Mouse (Mus musculus) brain, adult 10 weeks (tissue): ENCODE data around the gene Olfr786. TPM values are rescaled to one million over a fixed set of nuclear protein-coding genes. Genes with fewer than 3 reads are reported as not detected.

Experiments
- polyA plus RNA-seq: library from polyadenylated mRNA; stranded (reverse); fragments of 350-450 nt; fragmentation: Illumina TruSeq; extraction: RNeasy Lipid Tissue Mini Kit (QIAGEN cat#74804); gene quantifications from one replicate; pipeline ENCODE4 v1.2.3, GENCODE M21; 2015; ENCODE audit warnings: low read depth, low replicate concordance

Olfr786 gene
- not detected for polyA plus RNA-seq

DNA sequence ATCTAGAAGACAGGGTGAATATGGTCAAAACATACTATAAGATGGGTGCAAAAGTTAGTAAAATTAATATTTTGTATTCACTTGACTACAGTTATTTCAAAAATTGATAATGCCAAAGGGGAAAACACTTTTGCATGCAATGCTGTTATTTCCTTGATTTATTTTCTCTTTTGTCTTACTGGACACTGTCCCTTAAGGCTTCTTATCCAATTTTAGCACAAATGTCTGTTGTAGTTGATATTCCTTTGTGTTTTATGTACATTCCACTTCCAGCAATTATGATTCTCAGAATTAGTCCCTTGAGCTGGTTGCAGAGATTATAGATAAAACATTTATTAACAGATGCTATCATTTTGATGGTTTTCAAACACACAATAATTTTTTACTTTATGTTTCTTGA lies at the start of gene Olfr786:
TSS of gene Olfr786 (plus strand) at position 301 of the 400 bp plus-strand sequence.

DNA sequence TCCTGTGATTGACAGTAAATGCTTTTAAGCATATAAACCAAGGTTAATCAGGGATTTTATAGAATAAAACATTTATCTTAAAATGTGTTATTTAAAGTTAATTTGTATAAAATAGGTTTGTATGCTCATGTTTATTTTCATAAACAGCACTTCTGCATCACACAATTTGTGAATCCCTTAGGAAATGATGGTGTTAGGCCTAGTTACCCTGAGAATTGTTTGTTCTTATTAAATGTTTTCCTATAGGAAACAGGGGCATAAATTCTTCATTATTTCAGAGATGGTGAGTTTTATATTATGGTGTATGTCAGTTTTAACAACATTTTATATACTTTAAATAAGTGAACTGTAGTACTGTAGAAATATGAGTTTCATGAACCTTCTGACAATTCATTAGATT lies 43.3 kb upstream of the Olfr786 start, which contains the start of gene Olfr784:
TSS of gene Olfr784 (plus strand) at position 301 of the 400 bp plus-strand sequence.

GRCm38 (mm10) chr10:129405126-129405525 lies 22.0 kb upstream of the Olfr786 start, which contains the start of gene Olfr785:
Olfr785 (plus strand) TSS chr10:129405426.

DNA sequence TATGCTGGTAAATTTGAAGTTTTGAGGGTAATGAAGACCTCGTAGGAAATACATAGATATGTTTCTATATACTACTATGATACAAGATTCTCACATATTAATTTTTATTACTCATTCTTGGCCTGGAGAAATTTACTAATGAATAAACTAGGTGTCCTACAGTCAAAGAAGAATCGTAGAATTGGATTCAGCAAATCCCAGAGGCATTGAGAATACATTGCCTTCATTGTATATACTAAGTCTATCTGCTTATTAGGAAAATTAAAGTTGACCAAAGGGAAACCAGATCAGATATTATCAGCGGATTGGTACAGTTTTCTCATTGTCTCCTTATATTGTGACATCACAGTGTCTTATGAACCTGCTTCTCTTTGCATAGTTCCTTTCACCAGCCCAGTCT lies 34.5 kb downstream of the Olfr786 start, which contains the start of gene Olfr787:
TSS of gene Olfr787 (plus strand) at position 301 of the 400 bp plus-strand sequence.

DNA sequence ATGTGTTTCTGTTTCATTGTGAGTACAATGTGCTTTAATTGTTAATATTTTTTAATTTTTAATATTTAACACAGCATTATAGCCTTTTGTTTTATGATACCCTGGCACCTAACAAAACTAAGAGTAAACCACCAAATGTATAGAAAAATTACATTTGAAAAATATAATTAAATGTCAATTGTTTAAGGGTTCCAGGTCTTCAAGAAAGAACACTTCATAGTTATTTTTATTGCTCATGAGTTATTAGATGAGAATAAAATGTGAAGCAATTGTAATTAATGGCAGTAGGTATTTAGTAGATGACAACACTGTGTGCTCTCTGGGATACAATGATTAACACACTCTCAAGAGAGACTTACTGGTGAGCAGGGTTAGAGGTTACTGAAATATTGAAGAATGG lies 43.6 kb downstream of the Olfr786 start, which contains the start of gene Olfr788:
TSS of gene Olfr788 (plus strand) at position 301 of the 400 bp plus-strand sequence.

DNA sequence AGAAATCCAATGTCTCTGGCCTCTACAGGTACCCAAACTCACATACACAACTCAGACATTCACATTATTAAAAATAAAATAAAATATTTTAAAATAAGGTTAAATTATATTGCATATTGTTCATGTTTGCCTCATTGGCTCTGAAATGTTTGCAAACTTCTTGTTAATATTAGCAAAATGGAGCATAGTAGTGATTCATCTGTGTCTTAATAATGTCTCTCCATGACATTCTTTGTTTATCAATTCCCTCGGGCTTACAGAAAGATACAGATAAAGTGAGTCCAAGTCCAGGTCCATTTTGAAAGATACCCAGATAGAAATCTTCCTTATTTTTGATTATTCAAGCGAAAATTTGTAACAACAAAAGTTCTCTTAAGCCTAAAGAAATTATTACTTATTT lies 57.3 kb downstream of the Olfr786 start, which contains the start of gene Olfr789:
TSS of gene Olfr789 (plus strand) at position 301 of the 400 bp plus-strand sequence.

Other genes with a start within 250 kb of the Olfr786 start
- not detected for gene Olfr772, start 249.4 kb upstream of the Olfr786 start, polyA plus RNA-seq
- not detected for gene Olfr773, start 239.9 kb upstream of the Olfr786 start, polyA plus RNA-seq
- not detected for gene Olfr774, start 191.1 kb upstream of the Olfr786 start, polyA plus RNA-seq
- gene Olfr775, start 178.9 kb upstream of the Olfr786 start, polyA plus RNA-seq = not detected
- gene Olfr776, start 168.2 kb upstream of the Olfr786 start, polyA plus RNA-seq = not detected
- gene Olfr777, start 155.8 kb upstream of the Olfr786 start, polyA plus RNA-seq = not detected
- not detected for gene Olfr780, start 109.2 kb upstream of the Olfr786 start, polyA plus RNA-seq
- not detected for gene Olfr781, start 98.5 kb upstream of the Olfr786 start, polyA plus RNA-seq
- gene Olfr782, start 78.5 kb upstream of the Olfr786 start, polyA plus RNA-seq = not detected
- not detected for gene Olfr784, start 43.2 kb upstream of the Olfr786 start, polyA plus RNA-seq
- gene Olfr785, start 21.9 kb upstream of the Olfr786 start, polyA plus RNA-seq = not detected
- gene Olfr787, start 34.6 kb downstream of the Olfr786 start, polyA plus RNA-seq = not detected
- not detected for gene Olfr788, start 43.7 kb downstream of the Olfr786 start, polyA plus RNA-seq
- not detected for gene Olfr789, start 57.4 kb downstream of the Olfr786 start, polyA plus RNA-seq
- gene Olfr790, start 71.2 kb downstream of the Olfr786 start, polyA plus RNA-seq = not detected
- gene Olfr791, start 94.5 kb downstream of the Olfr786 start, polyA plus RNA-seq = not detected
- gene Olfr792, start 111.9 kb downstream of the Olfr786 start, polyA plus RNA-seq = not detected
- gene Olfr794, start 140.3 kb downstream of the Olfr786 start, polyA plus RNA-seq = not detected
- gene Olfr796, start 185.3 kb downstream of the Olfr786 start, polyA plus RNA-seq = not detected
- gene Olfr798, start 200.6 kb downstream of the Olfr786 start, polyA plus RNA-seq = not detected
- gene Olfr799, start 210.2 kb downstream of the Olfr786 start, polyA plus RNA-seq = not detected
- not detected for gene Olfr800, start 230.4 kb downstream of the Olfr786 start, polyA plus RNA-seq
- gene Olfr801, start 246.6 kb downstream of the Olfr786 start, polyA plus RNA-seq = not detected